ENCODE assay signal across 19 mouse cellular contexts in genomic region chrX:11903116-11903700, GRCm38 (mm10).
"Had no signal": no experiment of that assay in that cellular context is flagged by ENCODE, and none has a peak within 500 bp of the region (broad histone marks: within the 10 kb centered on the region; RNA-seq: fewer than 3 reads in every experiment).

No protein-coding gene starts in this region.

- H3K36me3 ChIP-seq: intestine, embryonic 15.5 days; limb, embryonic 10.5 days; limb, embryonic 13.5 days; liver, embryonic 13.5 days; lung, embryonic 15.5 days; midbrain, embryonic 10.5 days; midbrain, embryonic 13.5 days; neural tube, embryonic 13.5 days had no signal

- H3K4me3 ChIP-seq: intestine, embryonic 15.5 days; limb, embryonic 10.5 days; limb, embryonic 13.5 days; liver, embryonic 13.5 days; lung, embryonic 15.5 days; megakaryocyte, embryonic 14.5 days; midbrain, embryonic 10.5 days; midbrain, embryonic 13.5 days; myocyte; neural tube, embryonic 13.5 days had no signal

- H3K9me3 ChIP-seq: intestine, embryonic 15.5 days; limb, embryonic 10.5 days; limb, embryonic 13.5 days; liver, embryonic 13.5 days; lung, embryonic 15.5 days; megakaryocyte, embryonic 14.5 days; midbrain, embryonic 10.5 days; midbrain, embryonic 13.5 days; neural tube, embryonic 13.5 days had no signal

- H3K4me1 ChIP-seq: intestine, embryonic 15.5 days; limb, embryonic 13.5 days; liver, embryonic 13.5 days; lung, embryonic 15.5 days; midbrain, embryonic 13.5 days had no signal

- H3K4me2 ChIP-seq: intestine, embryonic 15.5 days; limb, embryonic 13.5 days; liver, embryonic 13.5 days; lung, embryonic 15.5 days; midbrain, embryonic 13.5 days; neural tube, embryonic 13.5 days had no signal

- H3K27me3 ChIP-seq: intestine, embryonic 15.5 days; liver, embryonic 13.5 days; lung, embryonic 15.5 days had no signal

- ATAC-seq: intestine, embryonic 15.5 days; midbrain, embryonic 13.5 days; midbrain, embryonic 16.5 days had no signal

- H3K27ac ChIP-seq: intestine, embryonic 15.5 days; limb, embryonic 10.5 days; limb, embryonic 13.5 days; liver, embryonic 13.5 days; lung, embryonic 15.5 days; macrophage; midbrain, embryonic 10.5 days; midbrain, embryonic 13.5 days; neural tube, embryonic 13.5 days had no signal

- DNase-seq: kidney, adult 11 months; kidney, adult 9 months; kidney, postnatal 14 days; kidney, postnatal 4 days; liver, embryonic 13.5 days; retina, postnatal 1 day; thymus, adult 18-20 months; thymus, postnatal 36 days had no signal

- H3K9ac ChIP-seq: intestine, embryonic 15.5 days; limb, embryonic 13.5 days; liver, embryonic 13.5 days; lung, embryonic 15.5 days; midbrain, embryonic 13.5 days; neural tube, embryonic 13.5 days had no signal
